Mouse (Mus musculus) CH12.LX (cell line): ENCODE measurements around the gene Ddx23.

ENCODE experiments used
- CHD1 ChIP-seq: IDR thresholded peaks from 2 replicates; pipeline ENCODE4 v1.6.1; 2012; ENCODE audit warnings: low read depth, low read length, improper control_type of control experiment, inconsistent platforms
- CTCF ChIP-seq, 2 experiments: IDR thresholded peaks in 1 of 2; conservative IDR thresholded peaks in 1 of 2; 2 replicates each; pipeline ENCODE4 v1.5.1; 2011 to 2012; ENCODE audit warnings: low read depth in 2 of 2, low read length in 2 of 2, improper control_type of control experiment in 1 of 2, inconsistent platforms in 1 of 2, mild to moderate bottlenecking in 1 of 2, moderate library complexity in 1 of 2
- EP300 ChIP-seq: IDR thresholded peaks from 2 replicates; pipeline ENCODE4 v1.6.1; 2011; ENCODE audit warnings: low read length, improper control_type of control experiment
- HCFC1 ChIP-seq: IDR thresholded peaks from 2 replicates; pipeline ENCODE4 v1.6.1; 2012; ENCODE audit warnings: low read depth, mild to moderate bottlenecking, inconsistent platforms, low read length, improper control_type of control experiment
- MAFK ChIP-seq: IDR thresholded peaks from 2 replicates; pipeline ENCODE4 v1.6.1; 2011; ENCODE audit warnings: low read length, improper control_type of control experiment; ENCODE audit not compliant: insufficient replicate concordance
- MXI1 ChIP-seq: IDR thresholded peaks from 2 replicates; pipeline ENCODE4 v1.6.1; 2011; ENCODE audit warnings: mild to moderate bottlenecking, low read depth, low read length, improper control_type of control experiment
- POLR2A ChIP-seq: IDR thresholded peaks from 2 replicates; pipeline ENCODE4 v1.6.1; 2011; ENCODE audit warnings: low read depth, mild to moderate bottlenecking, improper control_type of control experiment, low read length
- SIN3A ChIP-seq: IDR thresholded peaks from 2 replicates; pipeline ENCODE4 v1.6.1; 2012; ENCODE audit warnings: low read length, improper control_type of control experiment, inconsistent platforms
- TBP ChIP-seq: conservative IDR thresholded peaks from 2 replicates; pipeline ENCODE4 v1.6.1; 2011; ENCODE audit warnings: low read depth, low read length, improper control_type of control experiment
- UBTF ChIP-seq: IDR thresholded peaks from 2 replicates; pipeline ENCODE4 v1.6.1; 2012; ENCODE audit warnings: low read depth, mild to moderate bottlenecking, inconsistent platforms, low read length, improper control_type of control experiment, moderate library complexity
- USF1 ChIP-seq: IDR thresholded peaks from 2 replicates; pipeline ENCODE4 v1.6.1; 2014; ENCODE audit warnings: low read depth, mild to moderate bottlenecking, inconsistent platforms, low read length, improper control_type of control experiment
- USF2 ChIP-seq: conservative IDR thresholded peaks from 2 replicates; pipeline ENCODE4 v1.6.1; 2011; ENCODE audit warnings: low read depth, low read length, improper control_type of control experiment
- ZMIZ1 ChIP-seq: IDR thresholded peaks from 2 replicates; pipeline ENCODE4 v1.6.1; 2012; ENCODE audit warnings: low read depth, mild to moderate bottlenecking, inconsistent platforms, low read length, improper control_type of control experiment
- ZNF384 ChIP-seq: IDR thresholded peaks from 2 replicates; pipeline ENCODE4 v1.6.1; 2012; ENCODE audit warnings: low read depth, low read length, improper control_type of control experiment, inconsistent platforms

DNA sequence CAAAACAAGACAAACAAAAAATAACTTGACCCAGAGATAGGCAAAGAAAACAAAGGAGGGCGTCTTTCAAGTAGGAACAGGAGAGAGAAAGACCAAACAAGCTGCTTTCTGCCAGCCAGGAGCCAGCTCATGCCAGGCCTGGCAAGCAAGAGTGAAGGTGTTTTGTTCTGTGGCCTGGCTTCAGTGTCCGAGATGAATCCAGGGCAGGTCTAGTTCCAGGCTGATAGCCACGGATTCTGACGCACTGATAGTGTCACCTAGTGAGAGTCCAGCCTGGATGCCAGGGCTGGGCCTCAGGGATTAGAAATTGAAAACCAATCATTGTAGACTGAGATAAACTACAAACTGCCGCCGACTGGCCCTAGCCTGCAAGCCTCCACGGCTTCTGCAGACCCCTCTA lies 15.3 kb upstream of the Ddx23 start:
- TF ChIP-seq POLR2A (no peak), SIN3A (no peak), USF2 (no peak), EP300 (no peak), CTCF (conservative IDR thresholded peaks at IDR 0.05 in 1 of 2, IDR thresholded peaks at IDR 0.05 in 1 of 2; ENCODE audit: low read depth in 2 of 2, low read length in 2 of 2) (no peak), HCFC1 (no peak), MAFK (no peak), MXI1 (no peak), ZNF384 (no peak), CHD1 (no peak), UBTF (no peak), USF1 (no peak), ZMIZ1 (no peak), TBP (no peak)
